Mouse (Mus musculus) hindbrain, embryonic 13.5 days (tissue): ENCODE data around the gene Dpm1. TPM values are rescaled to one million over a fixed set of nuclear protein-coding genes. Genes with fewer than 3 reads are reported as not detected.
A peak's percentile ranks its signal among the peaks of the same experiment; 100 is the strongest.

ENCODE experiments used
- ATAC-seq: fragments of 200-750 bp; cut with Nextera tagmentation; 2 replicates; pipeline ENCODE4 v1.8.0; 2017; ENCODE audit warnings: moderate TSS enrichment; ENCODE audit not compliant: low FRiP score
- H3K27ac ChIP-seq: fragments of 300-500 bp; sonication (generic); 2 replicates; pipeline ENCODE4 v1.5.1; 2015; ENCODE audit warnings: inconsistent platforms, mild to moderate bottlenecking, moderate library complexity
- H3K27me3 ChIP-seq: fragments of 300-500 bp; sonication (generic); 2 replicates; pipeline ENCODE4 v1.6.1; 2015; ENCODE audit warnings: mild to moderate bottlenecking, inconsistent platforms
- H3K36me3 ChIP-seq: fragments of 300-500 bp; sonication (generic); 2 replicates; pipeline ENCODE4 v1.6.1; 2015; ENCODE audit warnings: mild to moderate bottlenecking, inconsistent platforms
- H3K4me1 ChIP-seq: fragments of 300-500 bp; sonication (generic); replicated peaks from 2 replicates; pipeline ENCODE4 v1.6.1; 2015; ENCODE audit warnings: inconsistent platforms
- H3K4me2 ChIP-seq: fragments of 300-500 bp; sonication (generic); 2 replicates; pipeline ENCODE4 v1.6.1; 2015; ENCODE audit warnings: inconsistent platforms, mild to moderate bottlenecking, moderate library complexity
- H3K4me3 ChIP-seq: fragments of 300-500 bp; sonication (generic); 2 replicates; pipeline ENCODE4 v1.5.1; 2015; ENCODE audit warnings: mild to moderate bottlenecking, inconsistent platforms
- H3K9ac ChIP-seq: fragments of 300-500 bp; sonication (generic); 2 replicates; pipeline ENCODE4 v1.6.1; 2015; ENCODE audit warnings: mild to moderate bottlenecking, inconsistent platforms
- H3K9me3 ChIP-seq: fragments of 300-500 bp; sonication (generic); 2 replicates; pipeline ENCODE4 v1.6.1; 2016; ENCODE audit warnings: inconsistent platforms
- WGBS: fragments of 180-500 bp; shearing (Covaris S2); methylation state at CpG from one replicate; pipeline ENCODE4 v1.1.7; 2015; 5-methylcytosine and 5-hydroxymethylcytosine counted together
- polyA plus RNA-seq: library from polyadenylated mRNA; unstranded; fragments of >200 nt; fragmentation: Nextera tagmentation; extraction: Ambion mirVana; gene quantifications from 2 replicates; pipeline ENCODE4 v1.2.1, GENCODE M21; 2015

Gene Dpm1
- polyA plus RNA-seq = 70.4 and 71.3 TPM in 2 replicates

DNA sequence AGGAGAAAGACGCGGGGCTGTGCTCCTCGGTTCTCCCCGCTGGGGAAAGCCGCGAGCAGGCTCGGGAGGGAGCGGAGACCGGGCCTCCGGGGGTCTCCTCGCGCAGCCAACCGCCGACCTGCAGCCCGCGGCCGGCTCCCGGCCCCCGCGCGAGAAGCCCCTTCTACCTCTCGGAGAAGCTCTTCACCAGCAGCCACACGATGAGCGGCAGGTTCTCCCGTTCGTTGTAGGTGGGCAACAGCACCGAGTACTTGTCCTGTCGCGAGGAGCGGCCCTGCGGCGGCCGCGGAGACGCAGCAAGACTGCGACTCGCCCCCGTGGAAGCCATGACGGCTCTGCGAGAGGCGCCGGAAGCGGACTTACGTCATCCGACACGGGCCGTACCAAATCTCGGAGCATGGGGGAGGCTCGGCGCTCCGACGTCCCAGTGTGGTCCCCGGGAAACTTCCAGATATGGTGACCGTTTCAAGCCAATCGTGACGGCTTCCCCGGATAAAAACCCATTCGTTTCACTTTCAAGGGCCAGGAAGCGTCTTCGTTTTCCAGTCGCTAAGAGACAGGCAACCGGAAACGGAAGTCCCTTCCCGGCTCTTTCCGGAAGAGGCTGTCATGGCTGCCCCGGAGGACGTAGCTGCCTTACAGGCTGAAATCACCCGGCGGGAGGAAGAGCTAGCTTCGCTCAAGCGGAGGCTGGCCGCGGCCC is at the start of gene Dpm1, which contains the start of the genes Gm20716 and Mocs3:
Gene Dpm1, minus strand, starts transcription at position 566 of the 703 bp plus-strand sequence.
Gene Gm20716, minus strand, starts transcription at position 339 of the 703 bp plus-strand sequence.
Gene Mocs3, plus strand, starts transcription at position 597 of the 703 bp plus-strand sequence.
- Histone ChIP-seq H3K27me3 (no peaks in the 10 kb centered on the region), H3K4me2 (peak within 1 kb of the TSS; percentile 99), H3K9ac (peak within 1 kb of the TSS; percentile 96), H3K4me1 (peaks cover 46% of the 10 kb centered on the region), H3K27ac (peak within 1 kb of the TSS; percentile 95), H3K4me3 (peak within 1 kb of the TSS; percentile 100), H3K36me3 (peaks cover 34% of the 10 kb centered on the region), H3K9me3 (no peaks in the 10 kb centered on the region)
- peak; percentile 92 for ATAC-seq
- WGBS = under 1% methylated on average over 73 of the region's 73 CpGs

DNA sequence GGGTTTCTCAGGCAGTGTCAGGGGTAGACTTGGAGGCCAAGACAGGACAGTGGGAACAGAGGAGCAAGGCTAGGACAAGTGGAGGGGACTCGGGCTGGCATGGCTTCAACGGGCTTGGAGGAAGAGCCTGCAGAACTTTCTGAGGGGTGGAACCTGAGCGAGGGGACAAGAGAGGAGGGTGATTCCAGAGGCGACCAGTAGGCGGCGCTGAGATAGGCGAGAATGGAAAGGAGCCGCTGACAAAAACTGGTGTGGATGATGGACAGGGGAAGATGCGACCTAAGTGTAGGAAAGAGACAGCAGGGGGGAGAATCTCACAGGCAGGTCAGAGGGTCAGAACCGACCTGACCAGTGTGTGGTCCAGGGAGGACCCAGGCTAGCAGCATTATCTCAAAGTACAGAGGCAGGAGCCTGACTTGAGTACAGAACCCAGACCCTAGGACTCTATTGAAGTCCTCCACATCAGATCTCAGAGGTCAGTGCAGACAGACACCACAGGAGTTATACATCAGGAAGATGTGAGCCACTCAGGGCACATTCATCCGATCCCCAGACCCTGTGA is 44.1 kb upstream of the Dpm1 start:
- H3K27ac ChIP-seq = no peak overlapping the region
- H3K27me3 ChIP-seq = peaks cover 57% of the 10 kb centered on the region
- no peaks in the 10 kb centered on the region for H3K36me3 ChIP-seq
- H3K9ac ChIP-seq = no peak overlapping the region
- H3K9me3 ChIP-seq = no peaks in the 10 kb centered on the region
- no peak for ATAC-seq
- WGBS = 11% methylated on average over 11 of the region's 11 CpGs
- H3K4me3 ChIP-seq = no peak overlapping the region
- peaks cover 6% of the 10 kb centered on the region; the same call in 1 of the 2 replicates for H3K4me1 ChIP-seq
- no peak overlapping the region for H3K4me2 ChIP-seq

DNA sequence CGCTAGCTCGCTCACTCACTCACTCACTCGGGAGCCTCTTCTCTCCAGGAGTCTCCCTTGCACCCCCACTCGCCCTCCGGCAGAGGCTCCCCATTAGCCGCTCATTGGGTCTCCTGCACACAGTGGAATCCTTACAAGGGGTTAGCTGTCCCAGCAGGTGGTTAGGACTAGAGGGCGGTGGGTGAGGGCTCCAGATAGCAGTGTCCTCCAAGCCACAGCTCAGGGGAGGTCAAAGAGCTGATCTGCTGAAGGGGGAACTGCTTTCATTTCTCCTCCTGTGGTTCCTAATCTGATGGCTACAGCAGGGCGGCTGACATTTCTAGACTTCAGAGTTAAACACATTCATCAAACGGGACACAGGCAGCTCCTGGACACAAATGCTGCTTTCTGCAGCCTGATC is 43.0 kb upstream of the Dpm1 start:
- Histone ChIP-seq H3K4me1 (peaks cover 6% of the 10 kb centered on the region; the same call in 1 of the 2 replicates), H3K4me3 (no peak overlapping the region), H3K4me2 (no peak overlapping the region), H3K36me3 (no peaks in the 10 kb centered on the region), H3K9ac (no peak overlapping the region), H3K27ac (no peak overlapping the region), H3K9me3 (0 out of 2 replicates have a peak, but pooled peaks cover 5% of the 10 kb centered on the region), H3K27me3 (peaks cover 48% of the 10 kb centered on the region)
- 58% methylated on average over 9 of the region's 9 CpGs for WGBS
- ATAC-seq = no peak

GRCm38 (mm10) chr2:168268033-168268432 is 37.6 kb upstream of the Dpm1 start:
- Histone ChIP-seq H3K36me3 (no peaks in the 10 kb centered on the region), H3K4me1 (no peaks in the 10 kb centered on the region), H3K9ac (no peak overlapping the region), H3K27me3 (peaks cover 5% of the 10 kb centered on the region), H3K4me3 (0 out of 2 replicates have a peak overlapping the region, but pooled peaks have one; percentile 2), H3K4me2 (peak overlapping the region; percentile 21; the same call in 1 of the 2 replicates), H3K27ac (no peak overlapping the region), H3K9me3 (0 out of 2 replicates have a peak, but pooled peaks cover 5% of the 10 kb centered on the region)
- 31% methylated on average over 7 of the region's 7 CpGs for WGBS
- no peak for ATAC-seq

DNA sequence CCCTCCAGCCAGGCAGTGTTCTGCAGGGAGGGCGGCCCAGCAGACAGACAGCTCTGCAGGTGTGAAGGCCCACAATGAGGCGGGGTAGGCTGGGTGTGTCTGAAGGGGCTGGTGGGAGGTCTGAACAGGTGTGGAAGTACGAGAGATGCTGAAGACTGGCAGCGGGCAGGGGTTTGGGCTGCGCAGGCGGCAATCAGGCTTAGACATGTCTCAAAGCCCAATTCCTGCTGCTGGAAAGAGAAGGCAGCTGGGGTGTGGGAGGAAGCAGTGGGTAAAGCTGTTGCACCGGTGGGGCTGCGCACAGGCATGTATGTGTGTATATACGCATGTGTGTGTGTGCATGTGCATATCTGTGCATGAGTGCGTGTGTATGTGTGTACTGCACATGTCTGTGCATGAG is 30.5 kb upstream of the Dpm1 start:
- 92% methylated on average over 10 of the region's 10 CpGs for WGBS
- no peaks in the 10 kb centered on the region for H3K9me3 ChIP-seq
- no peak overlapping the region for H3K4me3 ChIP-seq

GRCm38 (mm10) chr2:168260124-168260523 is 29.7 kb upstream of the Dpm1 start:
- no peak overlapping the region for H3K9ac ChIP-seq
- ATAC-seq = no peak
- 93% methylated on average over 3 of the region's 3 CpGs for WGBS
- H3K36me3 ChIP-seq = no peaks in the 10 kb centered on the region
- no peak overlapping the region for H3K4me3 ChIP-seq
- H3K27me3 ChIP-seq = 0 out of 2 replicates have a peak, but pooled peaks cover 7% of the 10 kb centered on the region
- H3K4me1 ChIP-seq = 0 out of 2 replicates have a peak, but pooled peaks cover 3% of the 10 kb centered on the region
- no peaks in the 10 kb centered on the region for H3K9me3 ChIP-seq
- no peak overlapping the region for H3K27ac ChIP-seq
- no peak overlapping the region for H3K4me2 ChIP-seq

More for the DNA sequence above, 30.5 kb upstream of the Dpm1 start:
- ATAC-seq = no peak
- Histone ChIP-seq H3K27ac (no peak overlapping the region), H3K4me1 (0 out of 2 replicates have a peak, but pooled peaks cover 3% of the 10 kb centered on the region), H3K27me3 (0 out of 2 replicates have a peak, but pooled peaks cover 7% of the 10 kb centered on the region), H3K36me3 (no peaks in the 10 kb centered on the region), H3K4me2 (no peak overlapping the region), H3K9ac (peak overlapping the region; percentile 13; the same call in 1 of the 2 replicates)

DNA sequence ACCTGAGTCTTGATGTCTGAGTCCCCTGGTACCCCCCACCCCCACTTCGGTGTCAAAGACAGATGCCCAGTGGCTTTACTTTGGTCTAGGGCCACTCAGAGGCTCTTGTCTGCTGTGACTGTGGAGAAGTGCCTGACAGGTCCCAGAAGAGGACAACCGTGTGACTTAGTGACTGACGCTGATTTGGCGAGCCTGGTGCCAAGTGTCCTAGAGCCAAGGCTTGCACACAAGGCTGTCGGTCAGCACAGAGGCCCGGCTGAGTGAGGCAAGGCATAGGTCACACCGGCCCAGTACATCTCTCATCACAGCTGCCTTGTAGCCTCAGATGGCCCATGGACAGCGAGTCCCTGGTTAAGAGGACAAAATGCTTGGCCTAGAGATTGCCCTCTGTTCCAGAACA is 28.7 kb upstream of the Dpm1 start:
- no peak overlapping the region for H3K4me2 ChIP-seq
- no peaks in the 10 kb centered on the region for H3K9me3 ChIP-seq
- H3K27me3 ChIP-seq = 0 out of 2 replicates have a peak, but pooled peaks cover 11% of the 10 kb centered on the region
- no peaks in the 10 kb centered on the region for H3K36me3 ChIP-seq
- no peak overlapping the region for H3K4me3 ChIP-seq
- no peak overlapping the region for H3K27ac ChIP-seq
- WGBS = 90% methylated on average over 8 of the region's 8 CpGs
- no peak overlapping the region for H3K9ac ChIP-seq
- no peak for ATAC-seq
- 0 out of 2 replicates have a peak, but pooled peaks cover 3% of the 10 kb centered on the region for H3K4me1 ChIP-seq

DNA sequence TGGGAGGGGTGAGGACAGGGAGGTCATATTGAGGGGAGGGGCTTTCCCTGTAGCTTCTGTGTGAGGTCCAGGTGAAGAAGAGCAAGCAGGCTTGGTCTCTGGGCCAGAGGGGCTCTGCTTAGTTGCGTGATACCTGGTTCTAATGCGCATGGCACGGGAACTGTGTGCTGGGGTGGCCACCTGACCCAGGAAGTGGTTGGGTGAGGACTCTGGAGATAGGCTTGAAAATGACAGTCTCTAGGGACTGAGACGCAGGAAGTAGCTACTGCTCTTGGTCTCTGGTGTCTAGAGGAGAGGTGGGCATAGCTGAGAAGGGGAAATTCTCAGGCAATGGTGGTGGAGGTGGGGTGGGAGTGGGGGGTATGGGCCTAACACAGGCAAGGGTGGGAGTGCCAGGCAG is 26.8 kb upstream of the Dpm1 start:
- Histone ChIP-seq H3K4me3 (no peak overlapping the region), H3K9ac (no peak overlapping the region), H3K27me3 (peaks cover 7% of the 10 kb centered on the region; the same call in 1 of the 2 replicates), H3K9me3 (no peaks in the 10 kb centered on the region), H3K4me1 (no peaks in the 10 kb centered on the region), H3K27ac (no peak overlapping the region), H3K36me3 (no peaks in the 10 kb centered on the region), H3K4me2 (no peak overlapping the region)
- no peak for ATAC-seq
- 95% methylated on average over 4 of the region's 4 CpGs for WGBS

DNA sequence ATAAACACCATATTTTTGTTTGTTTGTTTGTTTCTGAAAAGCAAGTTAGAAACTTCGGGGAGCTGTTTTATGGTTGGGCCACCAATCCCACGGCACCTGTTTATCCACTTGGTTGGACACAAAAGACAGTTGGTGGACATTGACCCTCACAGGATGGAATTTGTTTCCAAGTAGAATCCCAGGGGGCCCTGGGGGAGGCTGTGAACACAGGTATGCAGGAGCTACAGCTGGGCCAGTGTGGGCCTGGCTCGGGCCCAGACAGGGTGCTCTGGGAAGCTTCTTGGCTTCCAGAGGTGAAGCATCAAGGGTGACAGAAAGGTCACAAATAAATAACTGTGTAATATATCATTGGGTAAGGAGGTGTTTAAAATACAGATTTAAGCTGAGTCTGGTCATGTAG is 26.1 kb upstream of the Dpm1 start:
- Histone ChIP-seq H3K27me3 (peaks cover 14% of the 10 kb centered on the region; the same call in 1 of the 2 replicates), H3K9ac (no peak overlapping the region), H3K9me3 (no peaks in the 10 kb centered on the region), H3K4me2 (no peak overlapping the region), H3K4me1 (no peaks in the 10 kb centered on the region), H3K27ac (no peak overlapping the region), H3K4me3 (no peak overlapping the region), H3K36me3 (no peaks in the 10 kb centered on the region)
- no peak for ATAC-seq
- 85% methylated on average over 3 of the region's 3 CpGs for WGBS

GRCm38 (mm10) chr2:168253822-168254221 is 23.4 kb upstream of the Dpm1 start:
- no peak for ATAC-seq
- no peaks in the 10 kb centered on the region for H3K4me1 ChIP-seq
- no peaks in the 10 kb centered on the region for H3K36me3 ChIP-seq
- H3K4me2 ChIP-seq = no peak overlapping the region
- peaks cover 21% of the 10 kb centered on the region for H3K27me3 ChIP-seq
- no peak overlapping the region for H3K27ac ChIP-seq
- no peak overlapping the region for H3K4me3 ChIP-seq
- H3K9ac ChIP-seq = no peak overlapping the region
- WGBS = 74% methylated on average over 7 of the region's 7 CpGs
- no peaks in the 10 kb centered on the region for H3K9me3 ChIP-seq

DNA sequence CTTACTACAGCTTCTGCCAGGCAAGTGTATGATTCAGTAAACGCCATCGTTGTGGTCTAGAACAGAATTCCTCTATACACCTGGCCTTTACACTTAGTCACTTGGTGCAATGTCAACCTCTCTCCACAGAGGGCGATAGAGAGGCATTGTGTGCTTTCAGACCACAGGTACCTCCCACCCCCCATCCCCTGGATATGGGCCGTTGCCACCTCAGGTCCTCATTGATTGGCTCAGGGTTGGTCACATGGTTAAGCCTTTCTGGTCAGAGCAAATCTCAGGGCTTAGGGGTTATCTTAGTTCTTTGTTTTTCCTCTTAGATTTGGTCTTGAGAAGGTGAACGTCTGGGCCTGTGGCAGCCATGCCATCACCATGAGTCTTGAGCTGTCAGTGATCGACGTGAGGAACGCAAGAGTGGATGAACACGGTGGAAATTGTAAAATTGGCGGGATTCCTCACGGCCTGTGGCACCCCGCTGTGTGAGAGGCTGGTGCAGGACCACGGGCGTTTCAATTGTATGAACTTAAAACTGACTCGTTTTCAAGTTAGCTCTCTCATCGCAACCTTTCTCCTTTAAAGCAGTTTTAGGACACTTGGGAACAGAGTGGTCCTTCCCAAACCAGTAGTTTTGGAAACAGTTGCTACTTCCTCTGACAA is 22.4 kb upstream of the Dpm1 start:
- Histone ChIP-seq H3K27me3 (peaks cover 19% of the 10 kb centered on the region), H3K27ac (no peak overlapping the region), H3K4me3 (no peak overlapping the region), H3K36me3 (no peaks in the 10 kb centered on the region), H3K9me3 (no peaks in the 10 kb centered on the region), H3K4me1 (no peaks in the 10 kb centered on the region), H3K4me2 (0 out of 2 replicates have a peak overlapping the region, but pooled peaks have one; percentile 9), H3K9ac (no peak overlapping the region)
- 0 out of 2 replicates have a peak, but pooled peaks have one; percentile 37 for ATAC-seq
- 15% methylated on average over 16 of the region's 16 CpGs for WGBS

GRCm38 (mm10) chr2:168250270-168250669 is 19.9 kb upstream of the Dpm1 start:
- no peak overlapping the region for H3K27ac ChIP-seq
- peaks cover 22% of the 10 kb centered on the region for H3K27me3 ChIP-seq
- H3K4me1 ChIP-seq = no peaks in the 10 kb centered on the region
- no peaks in the 10 kb centered on the region for H3K9me3 ChIP-seq
- no peak overlapping the region for H3K4me2 ChIP-seq
- H3K9ac ChIP-seq = no peak overlapping the region
- H3K36me3 ChIP-seq = no peaks in the 10 kb centered on the region
- WGBS = 18% methylated on average over 8 of the region's 8 CpGs
- no peak for ATAC-seq
- no peak overlapping the region for H3K4me3 ChIP-seq
